Mouse (Mus musculus) ES-Bruce4 (cell line): ENCODE measurements around the gene E2f7.

Experiments used
- CTCF ChIP-seq: IDR thresholded peaks from one replicate; pipeline ENCODE4 v1.8.1; 2011; ENCODE audit warnings: low read depth, low read length
- POLR2A ChIP-seq: IDR thresholded peaks from one replicate; pipeline ENCODE4 v1.8.1; 2011; ENCODE audit warnings: low read length; ENCODE audit not compliant: insufficient read depth

GRCm38 (mm10) chr10:110745640-110746032 lies 397 bp downstream of the E2f7 start:
- TF ChIP-seq CTCF (no peak), POLR2A (no peak)
